Mouse (Mus musculus): Measurements from ENCODE around the gene Lpcat4. TPM values are rescaled to one million over a fixed set of nuclear protein-coding genes. Genes with fewer than 3 reads are reported as not detected.

The Lpcat4 gene
- polyA plus RNA-seq, 1 experiment from 2014 or later, result 1.7 TPM

DNA sequence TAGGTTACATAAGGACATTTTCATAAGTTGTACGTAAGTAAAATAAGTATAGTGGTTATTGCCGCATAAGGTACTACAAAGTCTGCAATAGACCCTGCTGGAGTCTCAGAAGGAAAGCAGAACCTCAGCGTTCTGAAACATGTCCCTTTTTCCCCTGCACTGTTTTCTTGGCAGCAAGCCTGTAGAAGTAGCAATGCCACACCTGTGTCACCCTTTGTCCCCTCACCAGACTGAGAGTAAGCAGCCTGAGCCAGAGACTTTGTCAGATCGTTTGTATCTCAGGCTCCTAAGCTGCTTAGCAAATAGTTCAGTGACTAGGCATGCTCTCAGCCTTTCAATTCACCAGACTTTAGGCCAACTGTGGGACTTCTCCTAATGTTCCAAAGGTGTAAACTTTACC lies 47.8 kb downstream of the Lpcat4 start:
- H3K27me3 ChIP-seq (ENCODE audit: insufficient read depth, low read length), result no peaks in the 10 kb centered on the region
- DNase-seq, result no peak
- no peak overlapping the region; the same call in 1 of the 2 replicates for H3K4me2 ChIP-seq (ENCODE audit: low read depth, low read length)
- H3K9ac ChIP-seq (replicated peaks), result no peak overlapping the region
- no peak overlapping the region for H3K4me3 ChIP-seq (ENCODE audit: low read depth, low read length)
- no peak for TF ChIP-seq CTCF (IDR thresholded peaks at IDR 0.05; ENCODE audit: low read depth)
- TF ChIP-seq EP300 (IDR thresholded peaks at IDR 0.05; ENCODE audit: low read depth), result no peak
- no peaks in the 10 kb centered on the region for H3K9me3 ChIP-seq (ENCODE audit: low read length)
- H3K4me1 ChIP-seq (ENCODE audit: insufficient read depth), result peaks cover 17% of the 10 kb centered on the region
- WGBS (ENCODE audit: insufficient replicate concordance), result 45% methylated on average over 4 of the region's 4 CpGs
- H3K27ac ChIP-seq (ENCODE audit: low read depth), result no peak overlapping the region
- H3K36me3 ChIP-seq (replicated peaks; ENCODE audit: insufficient read depth, low read length), result no peaks in the 10 kb centered on the region
- ATAC-seq, result no peak

GRCm38 (mm10) chr2:112289507-112289906 lies 50.2 kb downstream of the Lpcat4 start:
- H3K9ac ChIP-seq (replicated peaks), result no peak overlapping the region
- H3K4me2 ChIP-seq (ENCODE audit: low read depth, low read length), result no peak overlapping the region
- no peak for ATAC-seq
- H3K27ac ChIP-seq (ENCODE audit: low read depth), result no peak overlapping the region
- no peak overlapping the region for H3K4me3 ChIP-seq (ENCODE audit: low read depth, low read length)
- 87% methylated on average over 3 of the region's 3 CpGs for WGBS (ENCODE audit: insufficient replicate concordance)
- peaks cover 9% of the 10 kb centered on the region for H3K4me1 ChIP-seq (ENCODE audit: insufficient read depth)
- DNase-seq, result no peak
- no peaks in the 10 kb centered on the region for H3K9me3 ChIP-seq (ENCODE audit: low read length)
- TF ChIP-seq EP300 (IDR thresholded peaks at IDR 0.05; ENCODE audit: low read depth), result no peak
- TF ChIP-seq CTCF (IDR thresholded peaks at IDR 0.05; ENCODE audit: low read depth), result no peak
- no peaks in the 10 kb centered on the region for H3K27me3 ChIP-seq (ENCODE audit: insufficient read depth, low read length)
- no peaks in the 10 kb centered on the region; the same call in 1 of the 2 replicates for H3K36me3 ChIP-seq (replicated peaks; ENCODE audit: insufficient read depth, low read length)

- ATAC-seq (no peak), DNase-seq (no peak)
- Histone ChIP-seq H3K27me3 (ENCODE audit: insufficient read depth, low read length) (no peaks in the 10 kb centered on the region), H3K4me1 (ENCODE audit: insufficient read depth) (no peaks in the 10 kb centered on the region), H3K4me3 (ENCODE audit: low read depth, low read length) (no peak overlapping the region), H3K4me2 (ENCODE audit: low read depth, low read length) (no peak overlapping the region), H3K9me3 (ENCODE audit: low read length) (no peaks in the 10 kb centered on the region), H3K27ac (ENCODE audit: low read depth) (no peak overlapping the region), H3K9ac (replicated peaks) (no peak overlapping the region), H3K36me3 (replicated peaks; ENCODE audit: insufficient read depth, low read length) (no peaks in the 10 kb centered on the region; the same call in 1 of the 2 replicates)
- TF ChIP-seq EP300 (IDR thresholded peaks at IDR 0.05; ENCODE audit: low read depth) (no peak), CTCF (IDR thresholded peaks at IDR 0.05; ENCODE audit: low read depth) (no peak)
- 88% methylated on average over 2 of the region's 2 CpGs for WGBS (ENCODE audit: insufficient replicate concordance)
Measured at GRCm38 (mm10) chr2:112292823-112293222, 53.6 kb downstream of the Lpcat4 start.

GRCm38 (mm10) chr2:112296211-112296610 lies 56.9 kb downstream of the Lpcat4 start:
- no peak for TF ChIP-seq EP300 (IDR thresholded peaks at IDR 0.05; ENCODE audit: low read depth)
- no peak for TF ChIP-seq CTCF (IDR thresholded peaks at IDR 0.05; ENCODE audit: low read depth)
- no peaks in the 10 kb centered on the region for H3K9me3 ChIP-seq (ENCODE audit: low read length)
- H3K27ac ChIP-seq (ENCODE audit: low read depth), result no peak overlapping the region
- ATAC-seq (no peak), DNase-seq (no peak)
- no peaks in the 10 kb centered on the region; the same call in 1 of the 2 replicates for H3K36me3 ChIP-seq (replicated peaks; ENCODE audit: insufficient read depth, low read length)
- H3K9ac ChIP-seq (replicated peaks), result no peak overlapping the region
- no peaks in the 10 kb centered on the region for H3K4me1 ChIP-seq (ENCODE audit: insufficient read depth)
- no peak overlapping the region for H3K4me2 ChIP-seq (ENCODE audit: low read depth, low read length)
- no peak overlapping the region for H3K4me3 ChIP-seq (ENCODE audit: low read depth, low read length)
- 80% methylated on average over 3 of the region's 3 CpGs for WGBS (ENCODE audit: insufficient replicate concordance)
- no peaks in the 10 kb centered on the region for H3K27me3 ChIP-seq (ENCODE audit: insufficient read depth, low read length)

Other genes with a start within 250 kb of the Lpcat4 start
- not detected in 2 replicates for gene Olfr1309, start 249.2 kb upstream of the Lpcat4 start, polyA plus RNA-seq (2015; fragmentation: Nextera tagmentation; extraction: Ambion mirVana)
- not detected in 2 replicates for gene Olfr1310, start 226.8 kb upstream of the Lpcat4 start, polyA plus RNA-seq (2015; fragmentation: Nextera tagmentation; extraction: Ambion mirVana)
- not detected in 2 replicates for gene Olfr1311, start 215.1 kb upstream of the Lpcat4 start, polyA plus RNA-seq (2015; fragmentation: Nextera tagmentation; extraction: Ambion mirVana)
- not detected in 2 replicates for gene Olfr1312, start 189.2 kb upstream of the Lpcat4 start, polyA plus RNA-seq (2015; fragmentation: Nextera tagmentation; extraction: Ambion mirVana)
- not detected in 2 replicates for gene Olfr1313, start 161.6 kb upstream of the Lpcat4 start, polyA plus RNA-seq (2015; fragmentation: Nextera tagmentation; extraction: Ambion mirVana)
- gene Olfr1314, start 142.7 kb upstream of the Lpcat4 start, polyA plus RNA-seq (2015; fragmentation: Nextera tagmentation; extraction: Ambion mirVana), result not detected in 2 replicates
- gene Olfr1315-ps1, start 124.0 kb upstream of the Lpcat4 start, polyA plus RNA-seq (2015; fragmentation: Nextera tagmentation; extraction: Ambion mirVana), result not detected in 2 replicates
- not detected in 2 replicates for gene Olfr1316, start 104.5 kb upstream of the Lpcat4 start, polyA plus RNA-seq (2015; fragmentation: Nextera tagmentation; extraction: Ambion mirVana)
- not detected in 2 replicates for gene Olfr1317, start 99.1 kb upstream of the Lpcat4 start, polyA plus RNA-seq (2015; fragmentation: Nextera tagmentation; extraction: Ambion mirVana)
- gene Olfr1318, start 85.3 kb upstream of the Lpcat4 start, polyA plus RNA-seq (2015; fragmentation: Nextera tagmentation; extraction: Ambion mirVana), result not detected in 2 replicates
- 0.02 TPM in 1 of 2 replicates, not detected in the other for gene Nutm1, start 19.8 kb downstream of the Lpcat4 start, polyA plus RNA-seq (2015; fragmentation: Nextera tagmentation; extraction: Ambion mirVana)
- gene Nop10, start 22.5 kb downstream of the Lpcat4 start, polyA plus RNA-seq (2015; fragmentation: Nextera tagmentation; extraction: Ambion mirVana), result 129 TPM in 2 replicates
- 3.7 and 4.1 TPM in 2 replicates for gene Slc12a6, start 26.4 kb downstream of the Lpcat4 start, polyA plus RNA-seq (2015; fragmentation: Nextera tagmentation; extraction: Ambion mirVana)
- gene Gm21985, start 26.8 kb downstream of the Lpcat4 start, polyA plus RNA-seq (2015; fragmentation: Nextera tagmentation; extraction: Ambion mirVana), result not detected in 2 replicates
- 62.9 and 63.6 TPM in 2 replicates for gene Emc4, start 128.6 kb downstream of the Lpcat4 start, polyA plus RNA-seq (2015; fragmentation: Nextera tagmentation; extraction: Ambion mirVana)
- 9.9 and 10.7 TPM in 2 replicates for gene Katnbl1, start 139.7 kb downstream of the Lpcat4 start, polyA plus RNA-seq (2015; fragmentation: Nextera tagmentation; extraction: Ambion mirVana)
- 19.1 and 19.2 TPM in 2 replicates for gene Emc7, start 215.5 kb downstream of the Lpcat4 start, polyA plus RNA-seq (2015; fragmentation: Nextera tagmentation; extraction: Ambion mirVana)
- not detected in 2 replicates for gene Chrm5, start 241.3 kb downstream of the Lpcat4 start, polyA plus RNA-seq (2015; fragmentation: Nextera tagmentation; extraction: Ambion mirVana)

Measured in liver, postnatal 0 days (tissue).